Mouse (Mus musculus) limb, embryonic 13.5 days (tissue): ENCODE results near the gene Gm17349. TPM values are rescaled to one million over a fixed set of nuclear protein-coding genes. Genes with fewer than 3 reads are reported as not detected.
"Not testable (repeated sequence)": the region's sequence is repeated elsewhere in the genome, so short reads cannot be mapped to it uniquely, and the experiment has no call there.

Experiments
- ATAC-seq: fragments of 200-750 bp; cut with Nextera tagmentation; 2 replicates; pipeline ENCODE4 v1.8.0; 2017; ENCODE audit warnings: low read depth, moderate number of reproducible peaks, moderate TSS enrichment; ENCODE audit not compliant: low FRiP score
- H3K27ac ChIP-seq: fragments of 300-500 bp; sonication (generic); 2 replicates; pipeline ENCODE4 v1.5.1; 2015; ENCODE audit warnings: inconsistent platforms, mild to moderate bottlenecking, moderate library complexity
- H3K27me3 ChIP-seq: fragments of 300-500 bp; sonication (generic); 2 replicates; pipeline ENCODE4 v1.6.1; 2015; ENCODE audit warnings: mild to moderate bottlenecking, inconsistent platforms
- H3K36me3 ChIP-seq: fragments of 300-500 bp; sonication (generic); 2 replicates; pipeline ENCODE4 v1.6.1; 2015; ENCODE audit warnings: inconsistent platforms, mild to moderate bottlenecking, moderate library complexity
- H3K4me1 ChIP-seq: fragments of 300-500 bp; sonication (generic); 2 replicates; pipeline ENCODE4 v1.6.1; 2015; ENCODE audit warnings: inconsistent platforms
- H3K4me2 ChIP-seq: fragments of 300-500 bp; sonication (generic); replicated peaks from 2 replicates; pipeline ENCODE4 v1.6.1; 2015; ENCODE audit warnings: inconsistent platforms, mild to moderate bottlenecking, moderate library complexity
- H3K4me3 ChIP-seq: fragments of 300-500 bp; sonication (generic); 2 replicates; pipeline ENCODE4 v1.5.1; 2015; ENCODE audit warnings: moderate library complexity, mild to moderate bottlenecking, inconsistent platforms
- H3K9ac ChIP-seq: fragments of 300-500 bp; sonication (generic); 2 replicates; pipeline ENCODE4 v1.6.1; 2015; ENCODE audit warnings: mild to moderate bottlenecking, inconsistent platforms
- H3K9me3 ChIP-seq: fragments of 300-500 bp; sonication (generic); 2 replicates; pipeline ENCODE4 v1.6.1; 2016; ENCODE audit warnings: inconsistent platforms
- WGBS: fragments of 180-500 bp; shearing (Covaris S2); methylation state at CpG from one replicate; pipeline ENCODE4 v1.1.7; 2015; 5-methylcytosine and 5-hydroxymethylcytosine counted together
- polyA plus RNA-seq: library from polyadenylated mRNA; unstranded; fragments of >200 nt; fragmentation: Nextera tagmentation; extraction: Ambion mirVana; gene quantifications from 2 replicates; pipeline ENCODE4 v1.2.1, GENCODE M21; 2015

The Gm17349 gene
- polyA plus RNA-seq, 1 experiment from 2014 or later, result not detected

GRCm38 (mm10) chr15:99704041-99704681 is 1.1 kb downstream of the Gm17349 start:
- Histone ChIP-seq H3K4me2 (peak overlapping the region; percentile 82), H3K4me1 (peaks cover 29% of the 10 kb centered on the region), H3K9ac (peak overlapping the region; percentile 43), H3K27ac (0 out of 2 replicates have a peak overlapping the region, but pooled peaks have one; percentile 44), H3K27me3 (no peaks in the 10 kb centered on the region; the same call in none of the 2 replicates), H3K36me3 (peaks cover 53% of the 10 kb centered on the region), H3K4me3 (peak overlapping the region; percentile 14; the same call in 1 of the 2 replicates), H3K9me3 (no peaks in the 10 kb centered on the region)
- ATAC-seq, result no peak
- WGBS, result 56% methylated on average over 23 of the region's 23 CpGs

- Histone ChIP-seq H3K27ac (0 out of 2 replicates have a peak overlapping the region, but pooled peaks have one; percentile 44), H3K4me1 (peaks cover 29% of the 10 kb centered on the region), H3K9ac (peak overlapping the region; percentile 96; the same call in 1 of the 2 replicates), H3K9me3 (no peaks in the 10 kb centered on the region), H3K27me3 (peaks cover 1% of the 10 kb centered on the region), H3K36me3 (peaks cover 48% of the 10 kb centered on the region), H3K4me3 (peak overlapping the region; percentile 81), H3K4me2 (peak overlapping the region; percentile 82)
- no peak for ATAC-seq
- WGBS, result 76% methylated on average over 5 of the region's 5 CpGs
Observed at GRCm38 (mm10) chr15:99703676-99704040, 1.6 kb downstream of the Gm17349 start.

- H3K4me3 ChIP-seq, result peak overlapping the region; percentile 81
- peaks cover 29% of the 10 kb centered on the region for H3K4me1 ChIP-seq
- peak overlapping the region; percentile 82 for H3K4me2 ChIP-seq
- no peak for ATAC-seq
- no peaks in the 10 kb centered on the region for H3K9me3 ChIP-seq
- 66% methylated on average over 9 of the region's 9 CpGs for WGBS
- peak overlapping the region; percentile 96 for H3K9ac ChIP-seq
- H3K36me3 ChIP-seq, result peaks cover 43% of the 10 kb centered on the region
- H3K27me3 ChIP-seq, result peaks cover 7% of the 10 kb centered on the region
- peak overlapping the region; percentile 95; the same call in 1 of the 2 replicates for H3K27ac ChIP-seq
Observed at GRCm38 (mm10) chr15:99703104-99703503, 2.2 kb downstream of the Gm17349 start.

GRCm38 (mm10) chr15:99701999-99702900 is 3.0 kb downstream of the Gm17349 start, which contains the start of gene Smarcd1:
Smarcd1 (plus strand) TSS chr15:99702129.
- Histone ChIP-seq H3K9ac (peak within 1 kb of the TSS; percentile 96), H3K36me3 (peaks cover 34% of the 10 kb centered on the region), H3K4me3 (peak within 1 kb of the TSS; percentile 81), H3K4me1 (peaks cover 29% of the 10 kb centered on the region), H3K27ac (peak within 1 kb of the TSS; percentile 95), H3K9me3 (no peaks in the 10 kb centered on the region), H3K27me3 (peaks cover 14% of the 10 kb centered on the region), H3K4me2 (peak within 1 kb of the TSS; percentile 82)
- under 1% methylated on average over 70 of the region's 71 CpGs for WGBS
- peak; percentile 95 for ATAC-seq

GRCm38 (mm10) chr15:99701640-99701998 is 3.7 kb downstream of the Gm17349 start:
- H3K9me3 ChIP-seq, ATAC-seq: not testable (repeated sequence)
- 0 out of 2 replicates have a peak overlapping the region, but pooled peaks have one; percentile 95 for H3K27ac ChIP-seq
- WGBS, result 47% methylated on average over 16 of the region's 16 CpGs
- H3K4me1 ChIP-seq, result peaks cover 29% of the 10 kb centered on the region
- peak overlapping the region; percentile 81 for H3K4me3 ChIP-seq
- H3K27me3 ChIP-seq, result peaks cover 21% of the 10 kb centered on the region
- H3K9ac ChIP-seq, result peak overlapping the region; percentile 96
- peak overlapping the region; percentile 82 for H3K4me2 ChIP-seq
- peaks cover 28% of the 10 kb centered on the region for H3K36me3 ChIP-seq

- no peak overlapping the region for H3K9ac ChIP-seq
- no peaks in the 10 kb centered on the region for H3K9me3 ChIP-seq
- no peak for ATAC-seq
- H3K4me2 ChIP-seq, result no peak overlapping the region
- H3K27ac ChIP-seq, result no peak overlapping the region
- peaks cover 29% of the 10 kb centered on the region for H3K4me1 ChIP-seq
- 86% methylated on average over 18 of the region's 18 CpGs for WGBS
- H3K27me3 ChIP-seq, result peaks cover 27% of the 10 kb centered on the region
- no peak overlapping the region for H3K4me3 ChIP-seq
- H3K36me3 ChIP-seq, result peaks cover 19% of the 10 kb centered on the region
Observed at GRCm38 (mm10) chr15:99700219-99701106, 4.8 kb downstream of the Gm17349 start.

- Histone ChIP-seq H3K9me3 (no peaks in the 10 kb centered on the region), H3K36me3 (peaks cover 14% of the 10 kb centered on the region), H3K4me3 (no peak overlapping the region), H3K4me2 (no peak overlapping the region), H3K4me1 (peaks cover 27% of the 10 kb centered on the region), H3K9ac (no peak overlapping the region), H3K27ac (no peak overlapping the region), H3K27me3 (peaks cover 29% of the 10 kb centered on the region)
- 82% methylated on average over 10 of the region's 10 CpGs for WGBS
- no peak for ATAC-seq
Observed at GRCm38 (mm10) chr15:99699715-99700114, 5.6 kb downstream of the Gm17349 start.

- Histone ChIP-seq H3K27ac (no peak overlapping the region), H3K36me3 (peaks cover 3% of the 10 kb centered on the region), H3K4me3 (no peak overlapping the region), H3K9ac (no peak overlapping the region; the same call in 1 of the 2 replicates), H3K27me3 (peaks cover 29% of the 10 kb centered on the region), H3K4me1 (peaks cover 16% of the 10 kb centered on the region), H3K9me3 (no peaks in the 10 kb centered on the region), H3K4me2 (0 out of 2 replicates have a peak overlapping the region, but pooled peaks have one; percentile 7)
- WGBS, result 36% methylated on average over 20 of the region's 20 CpGs
- no peak for ATAC-seq
Observed at GRCm38 (mm10) chr15:99698533-99699085, 6.7 kb downstream of the Gm17349 start.

GRCm38 (mm10) chr15:99697309-99697708 is 8.0 kb downstream of the Gm17349 start:
- no peaks in the 10 kb centered on the region for H3K9me3 ChIP-seq
- H3K4me3 ChIP-seq, result no peak overlapping the region
- peaks cover 6% of the 10 kb centered on the region for H3K4me1 ChIP-seq
- no peak overlapping the region for H3K27ac ChIP-seq
- H3K36me3 ChIP-seq, result no peaks in the 10 kb centered on the region
- H3K27me3 ChIP-seq, result peaks cover 34% of the 10 kb centered on the region
- WGBS, result 12% methylated on average over 2 of the region's 2 CpGs
- H3K4me2 ChIP-seq, result no peak overlapping the region
- H3K9ac ChIP-seq, result no peak overlapping the region
- no peak for ATAC-seq

- WGBS, result 42% methylated on average over 9 of the region's 9 CpGs
- H3K4me1 ChIP-seq, result no peaks in the 10 kb centered on the region
Observed at GRCm38 (mm10) chr15:99691976-99692375, 13.3 kb downstream of the Gm17349 start.

GRCm38 (mm10) chr15:99690924-99691323 is 14.4 kb downstream of the Gm17349 start:
- 16% methylated on average over 4 of the region's 4 CpGs for WGBS
- no peak overlapping the region for H3K4me3 ChIP-seq
- peaks cover 29% of the 10 kb centered on the region for H3K27me3 ChIP-seq
- no peaks in the 10 kb centered on the region for H3K4me1 ChIP-seq
- no peak for ATAC-seq
- H3K27ac ChIP-seq, result no peak overlapping the region
- H3K9me3 ChIP-seq, result no peaks in the 10 kb centered on the region
- no peak overlapping the region for H3K4me2 ChIP-seq
- H3K36me3 ChIP-seq, result no peaks in the 10 kb centered on the region
- no peak overlapping the region for H3K9ac ChIP-seq

More at GRCm38 (mm10) chr15:99691976-99692375, 13.3 kb downstream of the Gm17349 start:
- Histone ChIP-seq H3K4me2 (no peak overlapping the region), H3K9me3 (no peaks in the 10 kb centered on the region), H3K9ac (no peak overlapping the region), H3K4me3 (no peak overlapping the region), H3K27ac (no peak overlapping the region), H3K36me3 (no peaks in the 10 kb centered on the region), H3K27me3 (peaks cover 37% of the 10 kb centered on the region)
- no peak for ATAC-seq
